Mouse (Mus musculus): ENCODE measurements around the gene Atp2b4. TPM values are rescaled to one million over a fixed set of nuclear protein-coding genes. Genes with fewer than 3 reads are reported as not detected.
A peak's percentile ranks its signal among the peaks of the same experiment; 100 is the strongest.

Atp2b4 gene
- polyA plus RNA-seq, 1 experiment from 2014 or later: 9.9 TPM

GRCm38 (mm10) chr1:133797327-133797978 is 3.4 kb downstream of the Atp2b4 start:
- Histone ChIP-seq H3K9ac (replicated peaks) (peak overlapping the region; percentile 72), H3K4me1 (ENCODE audit: insufficient read depth) (peaks cover 24% of the 10 kb centered on the region), H3K27ac (ENCODE audit: low read depth) (peak overlapping the region; percentile 87), H3K4me3 (ENCODE audit: low read depth, low read length) (peak overlapping the region; percentile 65), H3K36me3 (replicated peaks; ENCODE audit: insufficient read depth, low read length) (peaks cover 12% of the 10 kb centered on the region), H3K4me2 (ENCODE audit: low read depth, low read length) (peak overlapping the region; percentile 76), H3K9me3 (ENCODE audit: low read length) (no peaks in the 10 kb centered on the region), H3K27me3 (ENCODE audit: insufficient read depth, low read length) (no peaks in the 10 kb centered on the region)
- ATAC-seq (peak; percentile 47), DNase-seq (peak; percentile 56)
- no peak for TF ChIP-seq CTCF (IDR thresholded peaks at IDR 0.05; ENCODE audit: low read depth)
- TF ChIP-seq EP300 (IDR thresholded peaks at IDR 0.05; ENCODE audit: low read depth): peak; percentile 84; the same call in 1 of the 2 replicates
- 36% methylated on average over 1 of the region's 1 CpGs for WGBS (ENCODE audit: insufficient replicate concordance)

- TF ChIP-seq CTCF (IDR thresholded peaks at IDR 0.05; ENCODE audit: low read depth) (no peak), EP300 (IDR thresholded peaks at IDR 0.05; ENCODE audit: low read depth) (no peak)
- Histone ChIP-seq H3K27me3 (ENCODE audit: insufficient read depth, low read length) (no peaks in the 10 kb centered on the region), H3K27ac (ENCODE audit: low read depth) (no peak overlapping the region), H3K4me2 (ENCODE audit: low read depth, low read length) (no peak overlapping the region), H3K4me1 (ENCODE audit: insufficient read depth) (peaks cover 10% of the 10 kb centered on the region; the same call in 1 of the 2 replicates), H3K9me3 (ENCODE audit: low read length) (no peaks in the 10 kb centered on the region), H3K36me3 (replicated peaks; ENCODE audit: insufficient read depth, low read length) (peaks cover 25% of the 10 kb centered on the region), H3K4me3 (ENCODE audit: low read depth, low read length) (no peak overlapping the region), H3K9ac (replicated peaks) (no peak overlapping the region)
- 53% methylated on average over 1 of the region's 1 CpGs for WGBS (ENCODE audit: insufficient replicate concordance)
- no peak for DNase-seq
- ATAC-seq: no peak
Measured at GRCm38 (mm10) chr1:133793646-133794045, 7.2 kb downstream of the Atp2b4 start.

GRCm38 (mm10) chr1:133790011-133790410 is 10.8 kb downstream of the Atp2b4 start:
- H3K36me3 ChIP-seq (replicated peaks; ENCODE audit: insufficient read depth, low read length): peaks cover 22% of the 10 kb centered on the region
- no peak overlapping the region for H3K4me2 ChIP-seq (ENCODE audit: low read depth, low read length)
- H3K27ac ChIP-seq (ENCODE audit: low read depth): no peak overlapping the region
- TF ChIP-seq EP300 (IDR thresholded peaks at IDR 0.05; ENCODE audit: low read depth) (no peak), CTCF (IDR thresholded peaks at IDR 0.05; ENCODE audit: low read depth) (no peak)
- no peaks in the 10 kb centered on the region for H3K4me1 ChIP-seq (ENCODE audit: insufficient read depth)
- H3K9me3 ChIP-seq (ENCODE audit: low read length): no peaks in the 10 kb centered on the region
- H3K4me3 ChIP-seq (ENCODE audit: low read depth, low read length): no peak overlapping the region
- no peak for ATAC-seq
- H3K9ac ChIP-seq (replicated peaks): no peak overlapping the region
- WGBS (ENCODE audit: insufficient replicate concordance): 87% methylated on average over 4 of the region's 4 CpGs
- no peaks in the 10 kb centered on the region for H3K27me3 ChIP-seq (ENCODE audit: insufficient read depth, low read length)
- no peak for DNase-seq

- no peak for ATAC-seq
- Histone ChIP-seq H3K27me3 (ENCODE audit: insufficient read depth, low read length) (no peaks in the 10 kb centered on the region), H3K9me3 (ENCODE audit: low read length) (no peaks in the 10 kb centered on the region), H3K4me2 (ENCODE audit: low read depth, low read length) (no peak overlapping the region), H3K4me3 (ENCODE audit: low read depth, low read length) (no peak overlapping the region), H3K9ac (replicated peaks) (no peak overlapping the region), H3K4me1 (ENCODE audit: insufficient read depth) (no peaks in the 10 kb centered on the region), H3K36me3 (replicated peaks; ENCODE audit: insufficient read depth, low read length) (peaks cover 18% of the 10 kb centered on the region), H3K27ac (ENCODE audit: low read depth) (no peak overlapping the region)
- 79% methylated on average over 5 of the region's 5 CpGs for WGBS (ENCODE audit: insufficient replicate concordance)
- no peak for DNase-seq
- TF ChIP-seq EP300 (IDR thresholded peaks at IDR 0.05; ENCODE audit: low read depth): no peak
- no peak for TF ChIP-seq CTCF (IDR thresholded peaks at IDR 0.05; ENCODE audit: low read depth)
Measured at GRCm38 (mm10) chr1:133788864-133789263, 12.0 kb downstream of the Atp2b4 start.

- TF ChIP-seq CTCF (IDR thresholded peaks at IDR 0.05; ENCODE audit: low read depth) (no peak), EP300 (IDR thresholded peaks at IDR 0.05; ENCODE audit: low read depth) (no peak)
- Histone ChIP-seq H3K4me1 (ENCODE audit: insufficient read depth) (no peaks in the 10 kb centered on the region), H3K9me3 (ENCODE audit: low read length) (no peaks in the 10 kb centered on the region), H3K9ac (replicated peaks) (no peak overlapping the region), H3K27me3 (ENCODE audit: insufficient read depth, low read length) (no peaks in the 10 kb centered on the region), H3K4me3 (ENCODE audit: low read depth, low read length) (no peak overlapping the region), H3K36me3 (replicated peaks; ENCODE audit: insufficient read depth, low read length) (peaks cover 22% of the 10 kb centered on the region), H3K27ac (ENCODE audit: low read depth) (no peak overlapping the region), H3K4me2 (ENCODE audit: low read depth, low read length) (no peak overlapping the region)
- DNase-seq (no peak), ATAC-seq (no peak)
- WGBS (ENCODE audit: insufficient replicate concordance): 57% methylated on average over 10 of the region's 10 CpGs
Measured at GRCm38 (mm10) chr1:133787500-133788210, 13.2 kb downstream of the Atp2b4 start.

GRCm38 (mm10) chr1:133784621-133785020 is 16.2 kb downstream of the Atp2b4 start:
- no peak for DNase-seq
- H3K4me1 ChIP-seq (ENCODE audit: insufficient read depth): no peaks in the 10 kb centered on the region
- WGBS (ENCODE audit: insufficient replicate concordance): 84% methylated on average over 3 of the region's 3 CpGs
- peaks cover 10% of the 10 kb centered on the region; the same call in 1 of the 2 replicates for H3K36me3 ChIP-seq (replicated peaks; ENCODE audit: insufficient read depth, low read length)
- no peaks in the 10 kb centered on the region for H3K9me3 ChIP-seq (ENCODE audit: low read length)
- no peak overlapping the region for H3K9ac ChIP-seq (replicated peaks)
- no peak for ATAC-seq
- H3K4me2 ChIP-seq (ENCODE audit: low read depth, low read length): no peak overlapping the region
- no peak overlapping the region for H3K4me3 ChIP-seq (ENCODE audit: low read depth, low read length)
- no peaks in the 10 kb centered on the region for H3K27me3 ChIP-seq (ENCODE audit: insufficient read depth, low read length)
- H3K27ac ChIP-seq (ENCODE audit: low read depth): no peak overlapping the region
- TF ChIP-seq EP300 (IDR thresholded peaks at IDR 0.05; ENCODE audit: low read depth) (no peak), CTCF (IDR thresholded peaks at IDR 0.05; ENCODE audit: low read depth) (no peak)
